Mouse (Mus musculus): ENCODE measurements at regions not wholly inside any gene's neighbourhood (a gene's known extent, or its start where the extent isn't known, plus 50 kb on each side); places are given as distances from the start of the nearest gene placed in this dataset.

DNA sequence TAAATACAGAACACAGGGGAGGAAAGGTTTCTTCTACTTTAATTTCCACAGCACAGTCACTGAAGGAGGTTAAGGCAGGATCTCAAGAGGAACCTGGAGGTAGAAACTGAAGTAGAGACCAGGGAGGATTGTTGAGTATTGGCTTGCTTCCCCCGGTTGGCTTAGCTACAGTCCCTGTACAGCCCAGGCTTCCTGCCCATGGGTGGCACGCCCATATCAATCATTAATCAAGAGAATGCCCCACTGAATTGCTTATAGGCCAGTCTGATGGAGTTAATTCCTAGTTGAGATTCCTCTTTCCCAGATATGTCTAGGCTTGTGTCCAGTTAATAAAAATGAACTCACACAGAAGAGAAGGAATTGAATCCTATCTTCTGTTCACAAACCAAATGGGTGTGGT is 107.3 kb upstream of the Cox10 start:
- Histone ChIP-seq H3K9ac (no peak overlapping the region), H3K27me3 (no peaks in the 10 kb centered on the region), H3K4me2 (no peak overlapping the region), H3K4me1 (peaks cover 11% of the 10 kb centered on the region; the same call in 1 of the 2 replicates), H3K9me3 (replicated peaks) (no peaks in the 10 kb centered on the region), H3K36me3 (no peaks in the 10 kb centered on the region), H3K27ac (no peak overlapping the region), H3K4me3 (replicated peaks) (no peak overlapping the region)
- 57% methylated on average over 2 of the region's 2 CpGs for WGBS
- ATAC-seq (replicated peaks; ENCODE audit: low FRiP score): peak; percentile 58; the same call in 1 of the 2 replicates

DNA sequence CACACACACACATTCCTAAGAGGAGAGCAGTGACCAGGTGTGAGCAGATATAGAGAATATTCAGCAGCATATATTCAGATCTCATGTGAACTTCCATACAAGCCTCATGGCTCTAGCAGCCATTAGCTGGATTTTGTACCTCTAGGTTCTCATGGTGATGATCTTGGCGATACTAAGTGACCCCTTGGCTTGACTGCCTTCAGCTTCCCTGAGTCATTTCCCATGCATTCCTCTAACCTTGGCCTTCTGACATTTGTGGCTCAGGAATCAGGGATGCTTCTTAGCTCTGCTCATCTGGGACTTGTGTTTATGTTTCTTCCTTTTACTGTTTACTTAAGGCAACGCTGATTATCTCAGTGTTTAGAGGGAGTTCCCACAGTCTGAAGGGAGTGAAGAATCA is 100.8 kb upstream of the Cox10 start:
- no peaks in the 10 kb centered on the region; the same call in 1 of the 2 replicates for H3K27me3 ChIP-seq
- H3K4me2 ChIP-seq: no peak overlapping the region

DNA sequence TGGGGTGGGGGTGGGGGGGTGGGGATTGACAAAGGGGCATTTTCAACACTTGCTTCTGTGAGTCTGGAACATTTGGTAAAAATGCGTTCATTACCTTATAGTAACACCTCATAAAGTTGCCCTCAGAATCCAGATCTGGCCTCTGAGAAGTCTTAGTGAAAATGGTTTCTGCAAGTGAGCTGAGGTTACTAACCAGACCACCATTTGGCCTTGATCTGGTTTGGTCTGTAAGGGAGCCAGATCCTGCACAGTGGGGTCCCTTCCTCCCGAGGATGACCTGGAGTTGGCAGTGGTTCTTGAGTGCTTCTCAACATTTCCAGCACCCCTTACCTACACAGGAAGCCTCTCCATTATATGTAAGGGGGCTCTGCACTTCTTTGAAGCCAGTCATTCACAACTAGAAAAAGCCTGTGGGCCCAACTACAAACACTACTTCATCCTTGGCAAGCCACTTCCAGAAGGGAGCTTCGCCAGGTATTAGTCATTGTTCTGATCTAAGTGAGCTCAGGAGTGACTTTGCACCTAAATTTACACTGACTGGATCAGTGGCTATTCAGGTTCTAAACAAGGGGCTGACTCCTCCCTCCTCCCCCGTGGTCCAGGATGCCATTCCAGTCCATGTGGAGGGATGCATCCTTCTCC is 94.3 kb upstream of the Cox10 start:
- Histone ChIP-seq H3K4me3 (replicated peaks) (no peak overlapping the region), H3K36me3 (no peaks in the 10 kb centered on the region), H3K4me1 (peaks cover under 1% of the 10 kb centered on the region; the same call in 1 of the 2 replicates), H3K9ac (no peak overlapping the region), H3K4me2 (no peak overlapping the region), H3K9me3 (replicated peaks) (no peaks in the 10 kb centered on the region), H3K27me3 (peaks cover 4% of the 10 kb centered on the region; the same call in 1 of the 2 replicates), H3K27ac (no peak overlapping the region)
- no peak for ATAC-seq (replicated peaks; ENCODE audit: low FRiP score)
- WGBS: 57% methylated on average over 4 of the region's 4 CpGs

More for the DNA sequence above, 100.8 kb upstream of the Cox10 start:
- no peak overlapping the region for H3K27ac ChIP-seq
- H3K4me3 ChIP-seq (replicated peaks): no peak overlapping the region
- H3K36me3 ChIP-seq: no peaks in the 10 kb centered on the region
- whole genome bisulfite sequencing: 8% methylated on average over 2 of the region's 2 CpGs
- ATAC-seq (replicated peaks; ENCODE audit: low FRiP score): no peak
- no peak overlapping the region for H3K9ac ChIP-seq
- no peaks in the 10 kb centered on the region for H3K9me3 ChIP-seq (replicated peaks)
- H3K4me1 ChIP-seq: peaks cover 6% of the 10 kb centered on the region; the same call in 1 of the 2 replicates

DNA sequence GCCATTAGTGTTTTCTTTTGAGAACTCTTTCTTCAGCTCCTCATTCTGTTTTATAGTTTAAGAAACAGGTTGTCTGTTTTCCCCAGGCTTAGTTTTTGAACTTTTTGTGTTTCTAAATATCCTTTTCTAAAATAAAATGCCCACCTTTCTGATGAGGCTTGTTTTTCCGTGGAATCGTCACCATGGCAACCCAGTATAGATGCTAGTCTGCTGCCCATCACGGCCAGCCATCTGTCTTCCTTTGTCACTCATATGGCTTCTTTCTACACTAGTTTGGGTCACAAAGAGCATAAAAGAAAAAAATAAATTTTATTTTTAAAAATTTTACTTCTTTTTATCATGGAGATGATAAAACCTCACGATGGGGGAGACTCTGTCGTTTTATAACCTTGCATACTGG is 93.7 kb upstream of the Cox10 start:
- H3K4me1 ChIP-seq: peaks cover 6% of the 10 kb centered on the region; the same call in 1 of the 2 replicates
- ATAC-seq (replicated peaks; ENCODE audit: low FRiP score): no peak
- H3K9me3 ChIP-seq (replicated peaks): no peaks in the 10 kb centered on the region
- no peak overlapping the region for H3K27ac ChIP-seq
- no peak overlapping the region for H3K4me3 ChIP-seq (replicated peaks)
- no peak overlapping the region for H3K4me2 ChIP-seq
- peaks cover 4% of the 10 kb centered on the region; the same call in 1 of the 2 replicates for H3K27me3 ChIP-seq
- no peak overlapping the region for H3K9ac ChIP-seq
- H3K36me3 ChIP-seq: no peaks in the 10 kb centered on the region
- WGBS: 71% methylated on average over 5 of the region's 5 CpGs

DNA sequence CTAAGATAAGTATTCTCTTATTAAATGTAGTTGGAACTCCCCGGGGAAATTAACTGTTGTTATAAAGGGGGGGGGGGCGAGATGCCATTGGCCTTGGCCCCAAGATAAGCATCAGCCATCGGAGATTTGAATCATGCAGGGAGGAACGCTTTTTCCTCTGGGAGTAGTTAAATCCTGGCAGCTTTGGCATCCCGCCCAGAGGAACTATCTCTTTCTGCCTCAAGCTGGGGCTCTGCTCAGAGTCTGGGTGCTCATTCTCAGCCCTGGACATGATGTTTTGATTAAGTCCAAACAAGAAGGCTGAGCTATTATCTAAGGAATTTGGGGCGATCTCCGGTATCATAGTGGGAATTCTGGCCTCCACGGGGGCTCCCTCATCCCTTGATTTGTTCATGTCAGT is 89.4 kb upstream of the Cox10 start:
- peaks cover 4% of the 10 kb centered on the region; the same call in 1 of the 2 replicates for H3K27me3 ChIP-seq
- no peak overlapping the region for H3K9ac ChIP-seq
- no peaks in the 10 kb centered on the region for H3K36me3 ChIP-seq
- 52% methylated on average over 8 of the region's 8 CpGs for WGBS
- H3K9me3 ChIP-seq (replicated peaks): no peaks in the 10 kb centered on the region
- no peak overlapping the region for H3K27ac ChIP-seq
- no peak overlapping the region for H3K4me3 ChIP-seq (replicated peaks)
- H3K4me1 ChIP-seq: peaks cover 9% of the 10 kb centered on the region; the same call in 1 of the 2 replicates
- H3K4me2 ChIP-seq: no peak overlapping the region
- ATAC-seq (replicated peaks; ENCODE audit: low FRiP score): no peak

DNA sequence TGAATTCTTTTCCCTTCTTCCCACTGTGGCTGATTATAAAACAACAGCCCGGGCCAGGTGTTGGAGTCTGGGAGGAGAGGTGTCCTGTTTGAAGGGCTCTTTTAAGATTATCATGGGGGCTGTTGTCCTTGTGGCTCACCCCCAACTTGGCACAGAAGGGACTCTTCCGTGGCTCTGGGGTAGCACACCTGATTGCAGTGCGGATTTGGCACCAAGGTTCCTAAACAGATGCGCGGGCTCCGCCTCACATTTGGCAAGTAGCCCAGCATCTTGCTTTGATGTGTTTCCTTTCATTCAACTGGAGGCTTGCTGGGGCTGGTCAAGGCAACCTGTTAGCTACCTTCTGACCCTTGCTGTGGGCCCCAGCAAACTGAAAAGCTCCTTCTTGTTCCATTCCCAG is 85.5 kb upstream of the Cox10 start:
- H3K9ac ChIP-seq: no peak overlapping the region
- H3K27ac ChIP-seq: peak overlapping the region; percentile 14; the same call in 1 of the 2 replicates
- peaks cover 9% of the 10 kb centered on the region; the same call in 1 of the 2 replicates for H3K4me1 ChIP-seq
- H3K36me3 ChIP-seq: no peaks in the 10 kb centered on the region
- H3K27me3 ChIP-seq: no peaks in the 10 kb centered on the region
- 48% methylated on average over 6 of the region's 6 CpGs for WGBS
- ATAC-seq (replicated peaks; ENCODE audit: low FRiP score): no peak
- H3K4me2 ChIP-seq: no peak overlapping the region
- no peaks in the 10 kb centered on the region for H3K9me3 ChIP-seq (replicated peaks)
- H3K4me3 ChIP-seq (replicated peaks): no peak overlapping the region

DNA sequence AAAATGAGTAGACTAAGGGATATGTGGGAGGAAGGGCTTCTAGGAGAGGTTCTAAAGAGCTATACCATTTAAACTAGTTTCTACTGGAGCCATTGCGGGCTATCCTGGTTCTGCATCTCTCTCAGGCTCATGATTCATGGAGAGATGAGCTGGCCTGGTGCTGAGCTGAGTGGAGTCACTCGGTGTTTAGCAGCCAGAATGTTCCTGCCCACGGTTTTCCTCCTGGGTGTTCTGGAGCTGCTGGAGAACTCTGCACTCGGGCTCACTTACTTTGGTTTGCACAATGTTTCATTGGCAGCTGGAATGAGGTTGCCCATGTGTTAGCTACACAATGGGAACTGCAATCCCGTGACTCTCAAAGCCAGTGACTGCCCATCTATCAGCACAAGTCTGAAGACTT is 79.0 kb upstream of the Cox10 start:
- no peaks in the 10 kb centered on the region for H3K4me1 ChIP-seq
- H3K36me3 ChIP-seq: no peaks in the 10 kb centered on the region
- WGBS: 83% methylated on average over 5 of the region's 5 CpGs
- no peak overlapping the region for H3K27ac ChIP-seq
- no peaks in the 10 kb centered on the region for H3K9me3 ChIP-seq (replicated peaks)
- H3K27me3 ChIP-seq: no peaks in the 10 kb centered on the region
- H3K9ac ChIP-seq: no peak overlapping the region
- no peak overlapping the region for H3K4me2 ChIP-seq
- H3K4me3 ChIP-seq (replicated peaks): no peak overlapping the region
- no peak for ATAC-seq (replicated peaks; ENCODE audit: low FRiP score)

DNA sequence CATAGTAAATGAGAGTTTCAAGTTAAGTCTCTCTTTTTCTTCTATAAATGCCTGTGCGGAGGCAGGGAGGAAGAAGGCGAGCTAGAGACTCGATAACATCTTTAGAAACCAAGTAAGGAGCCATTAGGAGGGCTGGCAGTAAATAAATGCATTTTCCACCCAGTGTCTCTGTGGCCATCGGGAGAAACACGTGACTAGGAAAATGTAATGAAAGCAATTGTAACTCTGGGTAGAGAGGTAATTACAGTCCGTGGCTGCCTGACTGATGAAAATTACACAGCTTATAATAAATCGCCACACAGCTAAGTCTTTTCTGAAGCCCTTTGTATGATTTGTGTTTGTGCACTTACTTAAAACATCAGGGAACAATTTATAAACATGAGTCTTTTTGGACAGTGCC is 77.4 kb upstream of the Cox10 start:
- no peak overlapping the region for H3K4me3 ChIP-seq (replicated peaks)
- H3K36me3 ChIP-seq: no peaks in the 10 kb centered on the region
- no peaks in the 10 kb centered on the region for H3K4me1 ChIP-seq
- H3K9me3 ChIP-seq (replicated peaks): no peaks in the 10 kb centered on the region
- H3K4me2 ChIP-seq: no peak overlapping the region
- ATAC-seq (replicated peaks; ENCODE audit: low FRiP score): no peak
- no peak overlapping the region for H3K9ac ChIP-seq
- H3K27me3 ChIP-seq: no peaks in the 10 kb centered on the region
- H3K27ac ChIP-seq: no peak overlapping the region
- 56% methylated on average over 7 of the region's 7 CpGs for WGBS

DNA sequence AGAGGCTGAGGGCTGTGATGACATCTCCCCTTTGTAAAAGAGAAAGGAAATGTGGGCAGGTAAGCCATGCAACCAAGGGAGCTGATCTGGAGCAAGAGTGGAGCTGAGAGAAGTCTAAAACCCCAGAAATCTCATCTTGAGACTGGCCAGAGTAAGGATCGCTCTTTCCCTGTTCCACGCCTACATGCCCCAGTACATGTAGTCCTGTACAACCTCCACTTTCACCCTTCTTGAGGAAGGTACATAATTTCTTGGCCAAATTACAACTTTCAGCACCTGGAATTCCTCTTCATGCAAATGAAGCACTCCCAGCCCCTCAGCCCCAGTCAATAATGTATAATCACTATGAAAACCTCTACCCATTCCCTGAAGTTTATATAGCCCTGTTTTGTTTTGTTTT is 60.2 kb upstream of the Cox10 start:
- Histone ChIP-seq H3K9ac (no peak overlapping the region), H3K27me3 (no peaks in the 10 kb centered on the region), H3K4me2 (no peak overlapping the region), H3K36me3 (no peaks in the 10 kb centered on the region), H3K4me3 (replicated peaks) (no peak overlapping the region), H3K9me3 (replicated peaks) (no peaks in the 10 kb centered on the region), H3K4me1 (no peaks in the 10 kb centered on the region), H3K27ac (no peak overlapping the region)
- no peak for ATAC-seq (replicated peaks; ENCODE audit: low FRiP score)
- WGBS: 93% methylated on average over 2 of the region's 2 CpGs

DNA sequence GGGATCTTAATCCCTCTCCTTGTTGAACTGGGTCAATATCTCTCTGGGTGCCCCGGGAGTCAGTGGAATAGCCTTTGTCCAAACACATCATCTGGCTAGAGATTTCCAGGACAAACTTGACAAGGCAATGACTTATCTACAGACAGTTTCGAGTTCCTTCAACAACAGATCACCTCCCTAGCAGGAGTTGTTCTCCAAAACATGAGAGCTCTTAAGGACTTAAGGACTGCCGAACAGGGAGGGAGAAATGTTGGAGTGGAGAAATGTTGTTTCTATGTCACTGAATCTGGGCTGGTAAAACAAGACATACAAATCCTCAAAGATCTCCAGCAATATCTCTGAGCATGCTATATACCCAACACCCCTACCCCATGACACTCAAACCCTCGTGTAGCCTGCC is 59.7 kb upstream of the Cox10 start:
- Histone ChIP-seq H3K9ac (no peak overlapping the region), H3K27me3 (no peaks in the 10 kb centered on the region), H3K4me3 (replicated peaks) (no peak overlapping the region), H3K4me2 (no peak overlapping the region), H3K4me1 (no peaks in the 10 kb centered on the region), H3K27ac (no peak overlapping the region), H3K9me3 (replicated peaks) (no peaks in the 10 kb centered on the region), H3K36me3 (no peaks in the 10 kb centered on the region)
- no peak for ATAC-seq (replicated peaks; ENCODE audit: low FRiP score)
- WGBS: 44% methylated on average over 4 of the region's 4 CpGs

DNA sequence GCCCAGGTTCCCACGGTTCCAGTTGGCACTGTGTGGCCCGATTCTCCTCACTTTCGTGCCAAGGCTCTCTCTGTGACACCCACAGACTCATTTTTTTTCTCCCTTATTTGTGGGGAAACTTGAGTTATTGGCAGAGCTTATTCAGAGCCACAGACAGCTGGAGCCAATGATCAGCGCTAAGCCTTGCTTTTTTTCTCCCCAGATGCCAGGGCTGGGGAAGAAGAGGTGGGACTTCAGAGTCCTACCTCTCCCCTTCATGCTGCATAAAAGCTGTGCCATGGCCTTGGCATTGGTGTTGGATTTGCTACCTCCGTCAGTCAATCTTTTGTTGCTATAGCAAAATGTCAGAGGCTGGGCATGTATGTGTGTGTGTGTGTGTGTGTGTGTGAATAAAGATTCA is 56.5 kb upstream of the Cox10 start:
- ATAC-seq (replicated peaks; ENCODE audit: low FRiP score): no peak
- H3K9me3 ChIP-seq (replicated peaks): no peaks in the 10 kb centered on the region
- WGBS: 93% methylated on average over 5 of the region's 5 CpGs

DNA sequence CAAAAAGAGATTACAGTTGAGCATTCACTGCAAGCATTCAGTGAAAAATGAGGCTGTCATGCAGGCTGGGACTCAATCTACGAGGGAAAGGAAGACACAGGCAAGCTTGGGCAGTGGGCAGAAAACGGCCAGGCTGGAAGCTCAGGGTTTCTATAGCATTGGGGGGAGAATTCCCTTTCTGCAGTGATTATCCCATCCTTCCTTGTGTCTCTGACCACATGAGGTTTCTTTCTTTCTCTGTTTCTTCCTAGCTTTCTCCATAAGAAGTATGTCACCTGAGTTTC is 56.0 kb upstream of the Cox10 start:
- Histone ChIP-seq H3K9me3 (replicated peaks) (no peaks in the 10 kb centered on the region), H3K4me3 (replicated peaks) (no peak overlapping the region), H3K36me3 (no peaks in the 10 kb centered on the region), H3K4me1 (no peaks in the 10 kb centered on the region), H3K4me2 (no peak overlapping the region), H3K9ac (no peak overlapping the region), H3K27ac (no peak overlapping the region), H3K27me3 (no peaks in the 10 kb centered on the region)
- WGBS: 78% methylated on average over 2 of the region's 2 CpGs
- ATAC-seq (replicated peaks; ENCODE audit: low FRiP score): no peak

More for the DNA sequence above, 56.5 kb upstream of the Cox10 start:
- H3K9ac ChIP-seq: no peak overlapping the region
- H3K27ac ChIP-seq: no peak overlapping the region
- H3K4me3 ChIP-seq (replicated peaks): no peak overlapping the region
- H3K4me1 ChIP-seq: no peaks in the 10 kb centered on the region
- no peaks in the 10 kb centered on the region for H3K36me3 ChIP-seq
- no peaks in the 10 kb centered on the region for H3K27me3 ChIP-seq
- H3K4me2 ChIP-seq: no peak overlapping the region

Measured in kidney, embryonic 15.5 days (tissue).